Mouse (Mus musculus) liver, embryonic 14.5 days (tissue): Measurements from ENCODE around the gene Dpf3.

ENCODE experiments used
- CTCF ChIP-seq: IDR thresholded peaks from 2 replicates; pipeline ENCODE4 v1.5.1; 2016; ENCODE audit warnings: antibody characterized with exemption, low read depth, control low read depth
- EP300 ChIP-seq: IDR thresholded peaks from 2 replicates; pipeline ENCODE4 v1.6.1; 2016; ENCODE audit warnings: antibody characterized with exemption, low read depth

GRCm38 (mm10) chr12:83512783-83513182 is 25.3 kb upstream of the Dpf3 start:
- TF ChIP-seq CTCF, result no peak
- TF ChIP-seq EP300, result no peak
